Mouse (Mus musculus): Measurements from ENCODE around the gene Supt5. TPM values are rescaled to one million over a fixed set of nuclear protein-coding genes. Genes with fewer than 3 reads are reported as not detected.

The Supt5 gene
- polyA plus RNA-seq, 1 experiment from 2014 or later, result 35.2 TPM

DNA sequence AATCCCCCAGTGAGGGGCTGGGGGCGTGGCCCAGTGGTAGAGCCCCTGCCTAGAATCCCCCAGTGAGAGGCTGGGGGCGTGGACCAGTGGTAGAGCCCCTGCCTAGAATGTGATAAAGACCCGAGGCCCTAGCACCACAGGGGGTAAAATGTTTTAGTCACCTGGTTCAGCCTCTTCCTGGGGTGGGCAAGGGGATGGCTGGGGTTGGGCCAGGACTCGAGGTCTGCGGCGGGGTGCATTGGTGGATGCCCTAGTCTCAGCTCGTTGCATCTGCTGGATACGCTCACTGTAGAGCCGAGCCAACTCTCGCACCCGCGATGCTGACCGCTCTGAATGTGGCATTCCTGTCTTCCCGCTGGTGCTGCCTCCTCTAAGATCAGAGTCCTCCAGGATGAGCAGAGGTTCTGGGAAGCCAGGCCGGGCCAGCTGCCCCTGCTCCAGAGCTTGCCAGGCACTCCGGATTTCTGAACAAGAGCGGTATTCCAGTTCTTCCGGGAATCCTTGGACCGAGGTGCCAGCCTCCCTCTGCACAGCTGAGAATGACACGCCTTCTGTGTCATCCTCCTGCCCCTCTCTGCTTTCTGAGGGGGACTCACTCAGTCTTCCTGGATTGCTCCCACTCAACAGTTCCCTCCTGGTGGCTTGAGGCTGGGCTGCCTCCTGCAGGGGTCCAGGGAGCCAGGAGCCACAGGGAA is 23.2 kb upstream of the Supt5 start:
- Histone ChIP-seq H3K27me3 (no peaks in the 10 kb centered on the region), H3K4me1 (replicated peaks) (peaks cover 24% of the 10 kb centered on the region), H3K27ac (no peak overlapping the region), H3K36me3 (peaks cover 28% of the 10 kb centered on the region), H3K4me2 (no peak overlapping the region), H3K9ac (no peak overlapping the region), H3K9me3 (replicated peaks) (no peaks in the 10 kb centered on the region), H3K4me3 (replicated peaks) (no peak overlapping the region)
- 83% methylated on average over 20 of the region's 20 CpGs for WGBS (ENCODE audit: insufficient replicate concordance)
- DNase-seq (no peak), ATAC-seq (ENCODE audit: low read depth) (no peak)

DNA sequence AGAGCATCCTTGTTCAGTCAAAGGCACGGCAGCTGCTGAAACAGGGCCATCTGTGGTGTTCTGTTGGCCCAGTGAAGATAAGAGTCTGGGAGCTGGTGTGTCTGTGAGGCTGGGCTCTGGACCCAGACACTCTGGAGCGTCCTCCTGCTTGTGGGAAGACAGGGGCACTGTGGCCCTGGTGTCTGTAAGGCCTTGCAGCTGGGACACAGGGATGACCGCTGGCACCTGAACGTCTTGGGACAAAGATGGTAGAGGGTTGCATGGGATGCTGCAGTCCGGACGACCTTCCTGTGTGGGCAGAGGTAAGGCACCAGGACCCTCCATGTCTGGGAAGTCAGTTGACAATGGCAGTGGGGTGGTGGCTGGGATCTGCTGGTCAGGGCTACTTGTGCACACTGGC is 21.7 kb upstream of the Supt5 start:
- Histone ChIP-seq H3K4me1 (replicated peaks) (peaks cover 27% of the 10 kb centered on the region), H3K36me3 (peaks cover 25% of the 10 kb centered on the region)
- WGBS (ENCODE audit: insufficient replicate concordance), result 78% methylated on average over 6 of the region's 6 CpGs

DNA sequence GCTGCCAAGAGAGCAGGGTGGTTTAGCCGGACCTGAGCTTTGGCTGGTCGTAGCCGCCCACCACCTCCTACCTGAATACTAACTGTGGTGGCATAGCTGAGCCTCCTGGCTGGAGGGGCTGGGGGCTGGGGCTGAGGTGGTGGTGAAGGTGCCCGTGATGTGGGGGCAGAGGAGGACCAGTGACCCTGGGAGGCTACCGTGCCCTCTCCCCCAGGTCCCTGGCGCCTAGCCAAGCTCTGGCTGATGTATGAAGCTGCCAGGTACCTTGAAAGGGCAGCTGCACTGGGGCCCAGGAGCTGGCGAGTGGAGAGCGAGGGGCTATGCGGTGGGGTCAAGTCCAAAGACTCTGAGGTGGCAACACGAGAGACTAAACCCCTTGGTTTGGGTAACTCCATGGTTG is 21.3 kb upstream of the Supt5 start:
- Histone ChIP-seq H3K4me1 (replicated peaks) (peaks cover 27% of the 10 kb centered on the region), H3K36me3 (peaks cover 29% of the 10 kb centered on the region), H3K9ac (no peak overlapping the region), H3K9me3 (replicated peaks) (no peaks in the 10 kb centered on the region), H3K4me2 (no peak overlapping the region), H3K27ac (no peak overlapping the region), H3K27me3 (no peaks in the 10 kb centered on the region), H3K4me3 (replicated peaks) (no peak overlapping the region)
- no peak for ATAC-seq (ENCODE audit: low read depth)
- DNase-seq, result no peak
- WGBS (ENCODE audit: insufficient replicate concordance), result 79% methylated on average over 10 of the region's 10 CpGs

More for the DNA sequence above, 21.7 kb upstream of the Supt5 start:
- H3K9ac ChIP-seq, result no peak overlapping the region
- H3K27ac ChIP-seq, result no peak overlapping the region
- ATAC-seq (ENCODE audit: low read depth) (no peak), DNase-seq (no peak)
- H3K4me3 ChIP-seq (replicated peaks), result no peak overlapping the region
- no peak overlapping the region for H3K4me2 ChIP-seq
- H3K27me3 ChIP-seq, result no peaks in the 10 kb centered on the region
- no peaks in the 10 kb centered on the region for H3K9me3 ChIP-seq (replicated peaks)

DNA sequence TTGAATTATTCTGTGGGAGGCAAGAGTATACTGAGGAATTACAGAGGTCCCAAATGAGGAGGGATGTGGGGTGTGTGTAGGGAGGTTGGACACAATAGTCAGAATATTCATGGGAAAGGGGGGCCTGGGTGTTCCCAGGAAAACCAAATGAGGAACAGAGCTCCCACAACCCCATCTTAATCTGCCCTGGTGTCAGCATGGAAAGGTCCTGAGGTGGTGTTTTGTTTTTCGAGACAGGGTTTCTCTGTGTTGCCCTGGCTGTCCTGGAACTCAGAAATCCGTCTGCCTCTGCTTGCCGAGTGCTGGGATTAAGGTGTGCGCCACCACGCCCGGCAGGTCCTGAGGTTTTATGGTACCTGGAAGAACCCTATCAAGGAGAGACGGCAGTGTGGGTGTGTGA is 19.9 kb upstream of the Supt5 start:
- Histone ChIP-seq H3K27ac (peak overlapping the region; percentile 75; the same call in 1 of the 2 replicates), H3K36me3 (peaks cover 43% of the 10 kb centered on the region), H3K4me2 (no peak overlapping the region), H3K9me3 (replicated peaks) (no peaks in the 10 kb centered on the region), H3K9ac (no peak overlapping the region), H3K4me1 (replicated peaks) (peaks cover 33% of the 10 kb centered on the region), H3K4me3 (replicated peaks) (no peak overlapping the region), H3K27me3 (no peaks in the 10 kb centered on the region)
- WGBS (ENCODE audit: insufficient replicate concordance), result 53% methylated on average over 7 of the region's 7 CpGs
- ATAC-seq (ENCODE audit: low read depth) (no peak), DNase-seq (no peak)

DNA sequence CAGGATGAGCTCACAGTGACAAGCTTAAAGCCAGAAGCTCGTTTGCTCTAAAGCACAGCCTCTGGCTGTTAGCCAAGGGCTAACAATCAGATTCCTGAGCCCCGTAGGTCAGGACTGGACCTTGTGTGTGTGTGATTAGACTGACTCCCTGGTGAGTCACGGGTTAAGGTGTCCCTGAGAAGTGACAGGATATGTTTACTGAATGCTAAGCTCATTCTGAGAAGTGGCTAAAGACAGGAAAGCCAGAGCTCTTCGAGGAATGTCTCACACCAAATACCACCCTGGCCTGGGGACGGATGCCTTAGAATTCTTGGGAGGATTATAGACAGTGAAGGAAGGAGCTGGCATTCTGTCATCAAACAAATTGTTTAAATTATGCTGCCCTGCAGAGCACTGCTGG is 19.4 kb upstream of the Supt5 start:
- peak overlapping the region; percentile 23; the same call in 1 of the 2 replicates for H3K4me2 ChIP-seq
- peak; percentile 19; the same call in 1 of the 2 replicates for ATAC-seq (ENCODE audit: low read depth)
- H3K36me3 ChIP-seq, result peaks cover 48% of the 10 kb centered on the region
- H3K9ac ChIP-seq, result no peak overlapping the region
- no peak overlapping the region for H3K4me3 ChIP-seq (replicated peaks)
- no peak for DNase-seq
- peak overlapping the region; percentile 75 for H3K27ac ChIP-seq
- WGBS (ENCODE audit: insufficient replicate concordance), result 13% methylated on average over 5 of the region's 5 CpGs
- no peaks in the 10 kb centered on the region for H3K27me3 ChIP-seq
- H3K4me1 ChIP-seq (replicated peaks), result peaks cover 38% of the 10 kb centered on the region
- H3K9me3 ChIP-seq (replicated peaks), result no peaks in the 10 kb centered on the region

DNA sequence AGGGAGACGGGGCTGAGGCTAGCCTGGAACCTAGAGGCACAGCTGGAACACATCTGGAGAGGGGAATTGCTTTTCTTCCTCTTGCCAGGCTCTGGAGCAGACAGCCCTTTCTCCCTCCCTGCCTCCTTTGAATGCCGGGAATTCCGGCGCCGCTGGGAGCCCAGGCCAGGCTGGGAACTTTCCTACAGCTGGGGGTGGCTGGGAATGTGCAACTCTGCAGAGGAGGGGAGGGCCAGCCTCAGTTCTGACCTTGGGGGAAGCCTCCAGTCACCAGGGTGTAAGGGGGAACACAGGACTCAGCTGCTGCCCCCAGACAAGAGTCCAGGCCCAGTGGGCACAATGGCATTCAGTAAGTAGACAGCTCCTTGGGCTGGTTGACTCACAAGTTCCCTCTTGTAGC is 18.4 kb upstream of the Supt5 start:
- H3K4me1 ChIP-seq (replicated peaks), result peaks cover 48% of the 10 kb centered on the region
- no peaks in the 10 kb centered on the region for H3K9me3 ChIP-seq (replicated peaks)
- DNase-seq, result no peak
- peaks cover 55% of the 10 kb centered on the region for H3K36me3 ChIP-seq
- 0 out of 2 replicates have a peak overlapping the region, but pooled peaks have one; percentile 9 for H3K9ac ChIP-seq
- WGBS (ENCODE audit: insufficient replicate concordance), result 24% methylated on average over 5 of the region's 5 CpGs
- peak overlapping the region; percentile 75 for H3K27ac ChIP-seq
- H3K4me2 ChIP-seq, result no peak overlapping the region
- no peak overlapping the region for H3K4me3 ChIP-seq (replicated peaks)
- H3K27me3 ChIP-seq, result no peaks in the 10 kb centered on the region
- no peak for ATAC-seq (ENCODE audit: low read depth)

DNA sequence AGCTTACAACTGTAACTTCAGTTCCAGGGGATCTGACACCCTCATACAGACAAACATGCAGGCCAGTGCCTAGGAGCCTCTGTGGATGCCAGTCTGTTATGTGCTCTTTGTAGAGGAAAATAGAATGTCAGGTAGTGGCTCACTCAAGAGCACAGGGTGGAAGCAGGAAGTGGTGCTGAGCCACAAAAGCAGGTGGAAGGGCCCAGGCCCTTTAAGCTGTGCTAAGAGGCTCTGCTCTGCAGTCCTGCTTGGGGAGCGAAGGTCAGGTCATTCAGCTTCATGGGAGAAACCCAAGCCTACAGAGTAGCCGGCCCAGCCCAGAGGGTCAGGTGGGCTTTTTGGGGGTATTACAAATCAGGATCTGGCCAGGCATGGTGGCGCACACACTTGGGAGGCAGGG is 16.7 kb upstream of the Supt5 start:
- Histone ChIP-seq H3K9ac (no peak overlapping the region), H3K4me3 (replicated peaks) (no peak overlapping the region), H3K4me1 (replicated peaks) (peaks cover 57% of the 10 kb centered on the region), H3K27ac (peak overlapping the region; percentile 29; the same call in 1 of the 2 replicates), H3K9me3 (replicated peaks) (no peaks in the 10 kb centered on the region), H3K27me3 (no peaks in the 10 kb centered on the region), H3K4me2 (no peak overlapping the region), H3K36me3 (peaks cover 44% of the 10 kb centered on the region)
- WGBS (ENCODE audit: insufficient replicate concordance), result 77% methylated on average over 3 of the region's 3 CpGs
- no peak for DNase-seq
- ATAC-seq (ENCODE audit: low read depth), result no peak

DNA sequence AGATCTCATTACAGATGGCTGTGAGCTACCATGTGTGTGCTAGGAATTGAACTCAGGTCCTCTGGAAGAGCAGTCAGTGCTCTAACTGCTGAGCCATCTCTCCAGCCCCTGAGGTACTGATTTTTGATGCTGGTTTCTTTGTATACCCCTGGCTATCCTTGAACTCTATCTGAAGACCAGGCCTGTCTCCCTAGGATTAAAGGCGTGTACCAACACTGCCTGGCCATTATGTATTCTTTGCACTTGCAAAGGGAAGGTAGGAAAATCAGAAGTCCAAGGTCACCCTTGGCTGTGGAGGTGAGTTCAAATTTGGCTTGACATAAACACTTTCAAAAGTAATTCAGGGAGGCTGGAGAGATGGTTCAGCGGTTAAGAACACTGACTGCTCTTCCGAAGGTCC is 16.1 kb upstream of the Supt5 start:
- no peak overlapping the region for H3K27ac ChIP-seq
- H3K36me3 ChIP-seq, result peaks cover 39% of the 10 kb centered on the region
- 84% methylated on average over 3 of the region's 3 CpGs for WGBS (ENCODE audit: insufficient replicate concordance)
- H3K4me3 ChIP-seq (replicated peaks), result no peak overlapping the region
- no peak for ATAC-seq (ENCODE audit: low read depth)
- no peak overlapping the region for H3K9ac ChIP-seq
- H3K27me3 ChIP-seq, result no peaks in the 10 kb centered on the region
- H3K4me1 ChIP-seq (replicated peaks), result peaks cover 63% of the 10 kb centered on the region
- H3K4me2 ChIP-seq, result no peak overlapping the region
- no peaks in the 10 kb centered on the region for H3K9me3 ChIP-seq (replicated peaks)
- DNase-seq, result no peak

DNA sequence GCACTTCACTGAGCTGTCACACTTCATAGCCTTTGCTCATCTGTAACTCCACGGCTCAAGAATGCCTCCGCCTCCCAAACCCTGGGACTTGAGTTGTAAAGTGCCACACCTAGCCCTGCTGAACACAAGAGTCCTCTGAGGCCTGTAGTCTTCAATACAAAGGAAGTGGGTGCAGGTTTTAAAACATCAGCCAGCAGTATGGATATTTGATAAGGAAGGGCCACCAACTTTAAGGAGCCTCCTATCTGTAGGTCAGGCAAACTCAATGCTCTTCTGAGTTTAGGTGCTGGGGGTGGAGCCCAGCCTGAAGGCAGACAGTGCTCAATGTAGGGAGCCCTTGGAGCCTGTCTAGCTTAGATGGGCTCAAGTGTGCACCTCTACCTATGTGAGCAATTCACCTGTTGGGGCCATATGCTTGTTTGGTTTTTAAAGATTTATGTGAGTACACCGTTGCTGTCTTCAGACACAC is 15.6 kb upstream of the Supt5 start:
- H3K9ac ChIP-seq, result no peak overlapping the region
- H3K9me3 ChIP-seq (replicated peaks), result no peaks in the 10 kb centered on the region
- H3K4me2 ChIP-seq, result no peak overlapping the region
- no peak for ATAC-seq (ENCODE audit: low read depth)
- no peak overlapping the region for H3K4me3 ChIP-seq (replicated peaks)
- no peak for DNase-seq
- no peaks in the 10 kb centered on the region for H3K27me3 ChIP-seq
- peaks cover 66% of the 10 kb centered on the region for H3K4me1 ChIP-seq (replicated peaks)
- peaks cover 39% of the 10 kb centered on the region for H3K36me3 ChIP-seq
- peak overlapping the region; percentile 30; the same call in 1 of the 2 replicates for H3K27ac ChIP-seq
- WGBS (ENCODE audit: insufficient replicate concordance), result 65% methylated on average over 3 of the region's 3 CpGs

DNA sequence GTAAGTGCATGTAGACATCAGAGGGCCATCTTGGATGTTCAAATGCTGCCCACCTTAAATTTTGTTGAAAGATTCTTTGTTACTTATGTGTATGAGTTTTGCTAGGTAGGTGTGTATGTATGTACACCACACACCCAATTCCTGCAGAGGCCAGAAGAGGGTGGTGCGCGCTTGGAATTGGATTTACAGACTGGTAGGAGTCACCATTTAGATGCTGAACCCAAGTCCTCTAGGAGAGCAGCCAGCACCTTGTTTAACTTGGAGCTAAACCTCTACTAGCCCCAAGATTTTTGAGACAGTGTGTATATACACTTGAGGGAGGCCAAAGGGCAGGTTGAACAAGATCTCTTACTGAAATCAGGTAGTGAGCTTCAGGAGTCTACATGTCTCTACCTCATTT is 14.7 kb upstream of the Supt5 start:
- H3K9me3 ChIP-seq (replicated peaks), result no peaks in the 10 kb centered on the region
- peaks cover 63% of the 10 kb centered on the region for H3K4me1 ChIP-seq (replicated peaks)
- H3K4me2 ChIP-seq, result peak overlapping the region; percentile 10; the same call in 1 of the 2 replicates
- ATAC-seq (ENCODE audit: low read depth) (no peak), DNase-seq (no peak)
- no peaks in the 10 kb centered on the region for H3K27me3 ChIP-seq
- no peak overlapping the region for H3K9ac ChIP-seq
- no peak overlapping the region for H3K4me3 ChIP-seq (replicated peaks)
- peaks cover 39% of the 10 kb centered on the region for H3K36me3 ChIP-seq
- 96% methylated on average over 2 of the region's 2 CpGs for WGBS (ENCODE audit: insufficient replicate concordance)
- H3K27ac ChIP-seq, result peak overlapping the region; percentile 54

DNA sequence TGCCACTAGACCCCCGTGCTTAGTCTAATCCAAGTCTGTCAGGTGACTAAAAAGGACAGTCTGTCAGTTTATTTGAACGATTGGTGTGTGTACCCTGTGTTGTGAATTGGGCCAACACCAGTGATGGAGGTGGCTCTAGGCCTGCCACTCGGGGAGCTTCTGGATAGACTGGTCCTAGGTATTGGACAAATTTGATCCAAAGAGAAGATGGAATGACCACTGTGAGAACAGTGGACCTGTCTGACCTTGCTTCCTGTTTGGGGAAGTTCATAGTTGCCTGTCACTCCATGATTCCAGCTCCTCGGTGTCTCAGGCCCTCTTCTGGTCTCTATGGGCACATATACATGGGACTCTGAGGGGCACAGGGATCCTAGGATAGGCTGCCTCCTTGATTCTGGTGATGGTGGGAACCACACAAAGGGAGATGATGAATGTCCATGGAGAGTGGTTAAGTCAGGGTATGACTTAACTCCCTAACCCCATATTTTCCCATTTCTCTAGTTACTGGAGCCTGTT is 13.2 kb upstream of the Supt5 start:
- H3K4me2 ChIP-seq, result peak overlapping the region; percentile 90
- no peaks in the 10 kb centered on the region for H3K9me3 ChIP-seq (replicated peaks)
- no peak for ATAC-seq (ENCODE audit: low read depth)
- peak overlapping the region; percentile 90 for H3K4me3 ChIP-seq (replicated peaks)
- peak overlapping the region; percentile 98 for H3K9ac ChIP-seq
- H3K27ac ChIP-seq, result peak overlapping the region; percentile 87
- no peak for DNase-seq
- peaks cover 48% of the 10 kb centered on the region for H3K4me1 ChIP-seq (replicated peaks)
- no peaks in the 10 kb centered on the region for H3K27me3 ChIP-seq
- WGBS (ENCODE audit: insufficient replicate concordance), result 10% methylated on average over 4 of the region's 4 CpGs
- H3K36me3 ChIP-seq, result peaks cover 39% of the 10 kb centered on the region
